In the genomic region with DNA sequence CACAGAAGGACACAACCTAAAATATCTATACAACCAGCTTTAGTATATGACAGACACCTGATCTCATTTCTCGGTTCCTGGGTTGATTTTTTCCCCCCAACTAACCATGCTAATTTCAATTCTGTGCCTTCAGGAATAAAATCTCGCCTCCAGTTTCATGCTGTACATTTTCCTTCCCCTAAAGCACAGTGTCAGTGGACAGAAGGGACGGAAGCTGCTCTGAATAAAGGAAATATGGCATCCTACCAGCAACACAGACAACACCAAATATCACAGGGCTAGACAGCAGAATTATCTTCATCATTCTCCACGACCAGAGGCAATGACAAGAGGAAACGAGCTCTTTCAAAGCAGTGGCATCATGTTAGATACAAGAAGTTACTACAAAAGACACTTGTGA, we compare ENCODE assay signal across 19 mouse cellular contexts.
"Had no signal": no experiment of that assay in that cellular context is flagged by ENCODE, and none has a peak within 500 bp of the region (broad histone marks: within the 10 kb centered on the region; RNA-seq: fewer than 3 reads in every experiment).

No protein-coding gene starts in this region.

- H3K9ac ChIP-seq: limb, embryonic 12.5 days; limb, embryonic 15.5 days; liver, embryonic 14.5 days; liver, postnatal 0 days; lung, embryonic 14.5 days; midbrain, embryonic 13.5 days had no signal

- ATAC-seq: liver, postnatal 0 days; lung, postnatal 0 days; midbrain, embryonic 13.5 days; midbrain, embryonic 16.5 days had no signal

- H3K4me1 ChIP-seq: limb, embryonic 12.5 days; limb, embryonic 15.5 days; megakaryocyte, embryonic 14.5 days; midbrain, embryonic 10.5 days; midbrain, embryonic 13.5 days had no signal

- H3K36me3 ChIP-seq: limb, embryonic 12.5 days; limb, embryonic 15.5 days; midbrain, embryonic 10.5 days; midbrain, embryonic 13.5 days had no signal

- H3K27me3 ChIP-seq: limb, embryonic 12.5 days; limb, embryonic 15.5 days; megakaryocyte, embryonic 14.5 days; midbrain, embryonic 13.5 days had no signal

- H3K9me3 ChIP-seq: limb, embryonic 12.5 days; limb, embryonic 15.5 days; megakaryocyte, embryonic 14.5 days; midbrain, embryonic 10.5 days; midbrain, embryonic 13.5 days had no signal

- H3K27ac ChIP-seq: limb, embryonic 12.5 days; limb, embryonic 15.5 days; liver, embryonic 14.5 days; midbrain, embryonic 10.5 days; midbrain, embryonic 13.5 days had no signal

- H3K4me3 ChIP-seq: limb, embryonic 12.5 days; limb, embryonic 15.5 days; megakaryocyte, embryonic 14.5 days; midbrain, embryonic 10.5 days; midbrain, embryonic 13.5 days; myocyte had no signal

- H3K4me2 ChIP-seq: limb, embryonic 12.5 days; limb, embryonic 15.5 days; liver, embryonic 11.5 days; lung, embryonic 14.5 days; midbrain, embryonic 13.5 days had no signal

- DNase-seq: kidney, postnatal 14 days; kidney, postnatal 4 days; layer of hippocampus, adult 9-11 months; left cerebral cortex, postnatal 4 days; liver, postnatal 0 days; lung, embryonic 14.5 days; lung, postnatal 36 days; thymus, adult 18-20 months; thymus, postnatal 36 days had no signal
